Mouse (Mus musculus) heart, embryonic 14.5 days (tissue): ENCODE results near the gene Olfr536. TPM values are rescaled to one million over a fixed set of nuclear protein-coding genes. Genes with fewer than 3 reads are reported as not detected.
"Not testable (repeated sequence)": the region's sequence is repeated elsewhere in the genome, so short reads cannot be mapped to it uniquely, and the experiment has no call there.

Experiments used
- ATAC-seq: fragments of 200-750 bp; cut with Nextera tagmentation; 2 replicates; pipeline ENCODE4 v1.8.0; 2017; ENCODE audit warnings: low read depth, moderate TSS enrichment; ENCODE audit not compliant: insufficient number of reproducible peaks, insufficient read depth, low FRiP score
- H3K27ac ChIP-seq, 2 experiments: fragments of 200-500 bp in 1 of 2; fragments of 300-500 bp in 1 of 2; sonication (generic) in 1 of 2; replicated peaks in 1 of 2; 2 replicates each; pipeline ENCODE4 v1.5.1; 2012 to 2014; ENCODE audit warnings: low read depth in 2 of 2, low read length in 2 of 2, control low read depth in 1 of 2, mild to moderate bottlenecking in 1 of 2, mixed read lengths in 1 of 2; ENCODE audit not compliant: control insufficient read depth in 1 of 2, insufficient read depth in 1 of 2
- H3K27me3 ChIP-seq: fragments of 300-500 bp; sonication (generic); 2 replicates; pipeline ENCODE4 v1.6.1; 2014; ENCODE audit warnings: mild to moderate bottlenecking, low read length, control low read depth; ENCODE audit not compliant: control insufficient read depth, insufficient read depth
- H3K36me3 ChIP-seq: fragments of 300-500 bp; sonication (generic); 2 replicates; pipeline ENCODE4 v1.6.1; 2014; ENCODE audit warnings: mild to moderate bottlenecking, control low read depth, low read length, mixed read lengths; ENCODE audit not compliant: control insufficient read depth, insufficient read depth
- H3K4me1 ChIP-seq, 2 experiments: fragments of 200-500 bp in 1 of 2; fragments of 300-500 bp in 1 of 2; sonication (generic) in 1 of 2; 2 replicates each; pipeline ENCODE4 v1.6.1; 2012 to 2014; ENCODE audit warnings: low read length in 2 of 2, control low read depth in 1 of 2, mixed read lengths in 1 of 2; ENCODE audit not compliant: control insufficient read depth in 2 of 2, insufficient read depth in 2 of 2
- H3K4me2 ChIP-seq: fragments of 300-500 bp; sonication (generic); 2 replicates; pipeline ENCODE4 v1.6.1; 2014; ENCODE audit warnings: mild to moderate bottlenecking, low read length
- H3K4me3 ChIP-seq, 2 experiments: fragments of 200-500 bp in 1 of 2; fragments of 300-500 bp in 1 of 2; sonication (generic) in 1 of 2; 2 replicates each; pipeline ENCODE4 v1.5.1; 2012 to 2014; ENCODE audit warnings: low read length in 2 of 2, mild to moderate bottlenecking in 2 of 2, control low read depth in 1 of 2, low read depth in 1 of 2, moderate library complexity in 1 of 2; ENCODE audit not compliant: control insufficient read depth in 1 of 2, insufficient read depth in 1 of 2
- H3K9ac ChIP-seq: fragments of 300-500 bp; sonication (generic); 2 replicates; pipeline ENCODE4 v1.6.1; 2014; ENCODE audit warnings: mild to moderate bottlenecking, low read length
- H3K9me3 ChIP-seq: fragments of 300-500 bp; sonication (generic); 2 replicates; pipeline ENCODE4 v1.6.1; 2016; ENCODE audit warnings: low read length, control low read depth; ENCODE audit not compliant: control insufficient read depth
- WGBS: fragments of 180-500 bp; shearing (Covaris S2); extraction: QIAGEN DNeasy Blood & Tissue Kit; methylation state at CpG from one replicate; pipeline ENCODE4 v1.1.7; 2014; 5-methylcytosine and 5-hydroxymethylcytosine counted together
- polyA plus RNA-seq: library from polyadenylated mRNA; unstranded; fragments of >200 nt; fragmentation: Nextera tagmentation; extraction: Ambion mirVana; gene quantifications from 2 replicates; pipeline ENCODE4 v1.2.1, GENCODE M21; 2014

Gene Olfr536
- polyA plus RNA-seq = not detected in 2 replicates

GRCm38 (mm10) chr7:140507346-140508021 lies at the start of gene Olfr536:
Gene Olfr536, minus strand, starts transcription at chr7:140507396.
- H3K4me1 ChIP-seq, ATAC-seq, H3K27me3 ChIP-seq, H3K9me3 ChIP-seq, H3K4me3 ChIP-seq, H3K9ac ChIP-seq, H3K36me3 ChIP-seq, H3K4me2 ChIP-seq, H3K27ac ChIP-seq: not testable (repeated sequence)
- WGBS = 41% methylated on average over 2 of the region's 2 CpGs

GRCm38 (mm10) chr7:140539746-140540145 lies 32.5 kb upstream of the Olfr536 start:
- Histone ChIP-seq H3K27me3 (no peaks in the 10 kb centered on the region), H3K4me2 (no peak overlapping the region), H3K36me3 (no peaks in the 10 kb centered on the region), H3K4me3 (no peak overlapping the region), H3K9me3 (no peaks in the 10 kb centered on the region), H3K4me1 (no peaks in the 10 kb centered on the region), H3K9ac (no peak overlapping the region), H3K27ac (no peak overlapping the region)
- WGBS = 58% methylated on average over 2 of the region's 2 CpGs
- ATAC-seq = no peak

DNA sequence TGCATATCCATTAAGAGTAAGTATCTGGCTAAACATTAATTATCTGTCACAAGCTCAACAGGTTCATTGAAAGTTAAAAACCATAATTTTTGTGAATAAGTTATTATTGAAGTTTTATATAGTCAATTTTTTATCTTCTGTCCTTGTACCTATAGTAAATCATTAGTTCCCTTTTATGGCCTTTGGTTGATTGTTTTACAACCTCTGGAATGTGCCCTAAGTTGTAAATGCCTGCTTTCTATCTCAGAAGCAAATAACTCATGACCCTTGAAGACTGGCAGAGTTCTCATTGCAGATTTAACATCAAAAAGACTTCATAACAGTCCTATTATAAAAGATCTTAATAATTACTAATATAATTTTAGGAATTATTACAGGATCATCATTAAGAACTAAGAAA lies 12.5 kb downstream of the Olfr536 start:
- H3K4me1 ChIP-seq = no peaks in the 10 kb centered on the region
- H3K9ac ChIP-seq = no peak overlapping the region
- H3K36me3 ChIP-seq = no peaks in the 10 kb centered on the region
- H3K27me3 ChIP-seq = no peaks in the 10 kb centered on the region
- H3K4me3 ChIP-seq = no peak overlapping the region
- H3K9me3 ChIP-seq = 0 out of 2 replicates have a peak, but pooled peaks cover 2% of the 10 kb centered on the region
- no peak overlapping the region for H3K27ac ChIP-seq
- H3K4me2 ChIP-seq = no peak overlapping the region
- no peak for ATAC-seq

DNA sequence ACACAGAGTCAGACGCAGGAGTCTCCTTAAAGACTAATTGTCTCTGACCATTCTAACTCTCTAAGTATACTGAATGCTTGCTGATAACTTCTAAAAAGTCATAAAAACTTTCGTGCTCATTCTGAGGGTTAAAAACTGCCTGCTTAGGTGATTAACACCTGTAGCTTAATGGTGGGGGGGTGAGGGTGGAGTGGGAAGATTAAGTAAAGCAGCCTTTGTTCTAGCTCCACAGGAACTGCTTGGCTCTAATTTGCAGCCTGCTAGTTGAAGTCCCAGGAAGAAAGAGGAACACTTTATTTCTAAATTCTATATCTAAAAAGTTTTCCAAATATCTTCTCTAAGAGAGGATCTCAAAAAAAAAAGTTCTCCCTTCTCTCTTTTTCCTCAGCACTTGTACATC lies 13.0 kb downstream of the Olfr536 start:
- Histone ChIP-seq H3K4me1 (no peaks in the 10 kb centered on the region), H3K36me3 (no peaks in the 10 kb centered on the region), H3K9me3 (0 out of 2 replicates have a peak, but pooled peaks cover 3% of the 10 kb centered on the region), H3K4me2 (no peak overlapping the region), H3K27me3 (no peaks in the 10 kb centered on the region), H3K27ac (no peak overlapping the region), H3K9ac (no peak overlapping the region), H3K4me3 (no peak overlapping the region)
- WGBS = 43% methylated on average over 2 of the region's 2 CpGs
- ATAC-seq = no peak

DNA sequence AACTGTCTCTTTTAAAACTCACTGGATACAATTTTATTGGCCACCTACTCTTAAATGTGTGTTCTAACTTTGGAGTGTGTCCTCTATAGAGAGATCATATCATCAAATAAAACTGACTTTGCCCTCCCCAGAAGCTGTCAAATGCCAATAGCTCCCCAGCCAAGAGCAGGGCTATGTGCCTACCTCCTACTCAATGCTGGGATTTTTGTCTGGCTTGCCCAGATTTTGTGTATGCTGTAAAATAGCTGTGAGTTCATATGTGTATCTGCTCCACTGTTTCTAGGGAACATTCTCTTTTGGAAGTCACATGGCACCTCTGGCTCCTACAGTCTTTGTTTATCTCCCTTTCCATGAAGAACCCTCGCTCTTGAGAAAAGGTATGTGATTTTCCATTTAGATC lies 18.2 kb downstream of the Olfr536 start:
- Histone ChIP-seq H3K4me1 (no peaks in the 10 kb centered on the region), H3K27me3 (no peaks in the 10 kb centered on the region), H3K4me3 (no peak overlapping the region), H3K9me3 (0 out of 2 replicates have a peak, but pooled peaks cover 3% of the 10 kb centered on the region), H3K9ac (no peak overlapping the region), H3K4me2 (no peak overlapping the region), H3K27ac (no peak overlapping the region), H3K36me3 (no peaks in the 10 kb centered on the region)
- WGBS = 67% methylated on average over 1 of the region's 1 CpGs
- no peak for ATAC-seq

- no peak for ATAC-seq
- Histone ChIP-seq H3K9ac (no peak within 1 kb of the TSS), H3K27me3 (no peaks in the 10 kb centered on the region), H3K4me3 (no peak within 1 kb of the TSS), H3K36me3 (no peaks in the 10 kb centered on the region), H3K4me2 (no peak within 1 kb of the TSS), H3K27ac (no peak within 1 kb of the TSS), H3K9me3 (no peaks in the 10 kb centered on the region), H3K4me1 (no peaks in the 10 kb centered on the region)
- WGBS = 76% methylated on average over 1 of the region's 1 CpGs
Measured at GRCm38 (mm10) chr7:140483916-140484315, 23.3 kb downstream of the Olfr536 start, which contains the start of gene Olfr535. Gene Olfr535, plus strand, starts transcription at chr7:140484216.

- H3K4me2 ChIP-seq = no peak overlapping the region
- 0 out of 2 replicates have a peak, but pooled peaks cover 4% of the 10 kb centered on the region for H3K9me3 ChIP-seq
- no peaks in the 10 kb centered on the region for H3K4me1 ChIP-seq
- no peaks in the 10 kb centered on the region for H3K36me3 ChIP-seq
- H3K27ac ChIP-seq = no peak overlapping the region
- H3K9ac ChIP-seq = no peak overlapping the region
- no peak for ATAC-seq
- H3K27me3 ChIP-seq = no peaks in the 10 kb centered on the region
- WGBS = 69% methylated on average over 1 of the region's 1 CpGs
- H3K4me3 ChIP-seq = no peak overlapping the region
Measured at GRCm38 (mm10) chr7:140478733-140479132, 28.5 kb downstream of the Olfr536 start.

DNA sequence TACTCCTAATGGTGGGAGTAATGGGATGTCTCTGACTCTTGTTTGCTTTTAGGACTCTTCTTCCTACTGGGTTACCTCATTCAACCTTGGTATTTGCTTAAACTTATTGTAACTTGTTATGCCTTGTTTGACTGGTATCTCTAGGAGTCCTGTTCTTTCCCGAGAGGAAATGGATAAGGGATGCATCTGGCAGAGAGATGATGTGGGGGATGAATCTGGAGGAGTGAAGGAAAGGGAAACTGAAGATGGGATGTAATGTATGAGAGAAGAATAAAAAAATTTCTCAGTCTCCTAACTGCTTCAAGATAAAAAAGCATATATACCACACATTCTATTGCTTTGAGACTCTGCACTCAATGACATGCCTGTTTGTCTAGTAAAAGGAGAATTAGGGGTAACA lies 29.3 kb downstream of the Olfr536 start:
- no peaks in the 10 kb centered on the region for H3K27me3 ChIP-seq
- ATAC-seq = no peak
- no peak overlapping the region for H3K27ac ChIP-seq

More for the DNA sequence above, 29.3 kb downstream of the Olfr536 start:
- 0 out of 2 replicates have a peak, but pooled peaks cover 4% of the 10 kb centered on the region for H3K9me3 ChIP-seq
- no peak overlapping the region for H3K4me2 ChIP-seq
- no peak overlapping the region for H3K9ac ChIP-seq
- H3K4me3 ChIP-seq = no peak overlapping the region
- no peaks in the 10 kb centered on the region for H3K4me1 ChIP-seq
- 43% methylated on average over 1 of the region's 1 CpGs for WGBS
- no peaks in the 10 kb centered on the region for H3K36me3 ChIP-seq
